17 mouse cellular contexts compared by ENCODE assay signal in genomic region chr10:37111432-37111831, GRCm38 (mm10).
"Had no signal": no experiment of that assay in that cellular context is flagged by ENCODE, and none has a peak within 500 bp of the region (broad histone marks: within the 10 kb centered on the region; RNA-seq: fewer than 3 reads in every experiment).

No protein-coding gene starts in this region.

- ATAC-seq: forebrain, embryonic 16.5 days; hindbrain, embryonic 16.5 days; inflammation-experienced regulatory T-cells, adult 6 months; intestine, embryonic 15.5 days; intestine, postnatal 0 days had no signal

- DNase-seq: gastrocnemius, adult 2 months; gastrocnemius, postnatal 10 days; gastrocnemius, postnatal 25 days; heart, adult 2 months; heart, postnatal 14 days; heart, postnatal 36 days; kidney, adult 18-20 months; kidney, adult 8-10 months; kidney, postnatal 10 days; kidney, postnatal 25 days; kidney, postnatal 4 days; liver had no signal
